Mouse (Mus musculus) granulocyte monocyte progenitor cell, adult 5-6 weeks (primary cell): ENCODE measurements around the gene Zxdb. TPM values are rescaled to one million over a fixed set of nuclear protein-coding genes. Genes with fewer than 3 reads are reported as not detected.
"Not testable (repeated sequence)": the region's sequence is repeated elsewhere in the genome, so short reads cannot be mapped to it uniquely, and the experiment has no call there.

Source experiments
- ATAC-seq: replicated peaks from 2 replicates; pipeline ENCODE4 v1.8.0; 2016; ENCODE audit warnings: mild to moderate bottlenecking, moderate TSS enrichment, inconsistent platforms; ENCODE audit not compliant: poor library complexity, severe bottlenecking
- total RNA-seq, 2 experiments: library from RNA; stranded (forward) in 1 of 2; stranded (reverse) in 1 of 2; fragments of 200-712, 200-1000 nt in 1 of 2; fragments of >200 nt in 1 of 2; fragmentation: Nextera tagmentation in 1 of 2; gene quantifications; 2 replicates each; pipeline ENCODE4 v1.2.3; 2014 to 2017

Gene Zxdb
- total RNA-seq (2014; fragmentation: Nextera tagmentation) (4.6 and 5.0 TPM in 2 replicates), total RNA-seq (2017) (4.8 and 6.8 TPM in 2 replicates)

GRCm38 (mm10) chrX:94724192-94724971, at the start of gene Zxdb:
Zxdb (plus strand) TSS chrX:94724569.
- ATAC-seq = peak; percentile 71

GRCm38 (mm10) chrX:94674977-94675376, 49.4 kb upstream of the Zxdb start:
- no peak; the same call in 1 of the 2 replicates for ATAC-seq

GRCm38 (mm10) chrX:94681581-94681980, 42.8 kb upstream of the Zxdb start:
- ATAC-seq = 0 out of 2 replicates have a peak, but pooled peaks have one; percentile 35

GRCm38 (mm10) chrX:94689593-94689992, 34.8 kb upstream of the Zxdb start:
- ATAC-seq = peak; percentile 97

- not testable (repeated sequence) for ATAC-seq
Observed at GRCm38 (mm10) chrX:94706676-94707075, 17.7 kb upstream of the Zxdb start.

- ATAC-seq = not testable (repeated sequence)
Observed at GRCm38 (mm10) chrX:94709752-94710151, 14.6 kb upstream of the Zxdb start.

GRCm38 (mm10) chrX:94724972-94725569, 702 bp downstream of the Zxdb start:
- ATAC-seq = peak; percentile 59

- ATAC-seq = peak; percentile 31
Observed at GRCm38 (mm10) chrX:94725627-94726083, 1.3 kb downstream of the Zxdb start.

- ATAC-seq = peak; percentile 92
Observed at GRCm38 (mm10) chrX:94731596-94731995, 7.2 kb downstream of the Zxdb start.

- ATAC-seq = no peak; the same call in 1 of the 2 replicates
Observed at GRCm38 (mm10) chrX:94753733-94754132, 29.4 kb downstream of the Zxdb start.

GRCm38 (mm10) chrX:94759959-94760358, 35.6 kb downstream of the Zxdb start:
- no peak for ATAC-seq

GRCm38 (mm10) chrX:94773876-94774275, 49.5 kb downstream of the Zxdb start:
- no peak for ATAC-seq

Other genes with a start within 250 kb of the Zxdb start
- 4.0 and 8.1 TPM in 2 replicates for gene Maged1, start 182.4 kb upstream of the Zxdb start, total RNA-seq (2014; fragmentation: Nextera tagmentation)
- 5.4 TPM in 2 replicates for gene Maged1, start 182.4 kb upstream of the Zxdb start, total RNA-seq (2017)
- 16.6 and 18.9 TPM in 2 replicates for gene Gspt2, start 88.5 kb upstream of the Zxdb start, total RNA-seq (2014; fragmentation: Nextera tagmentation)
- gene Gspt2, start 88.5 kb upstream of the Zxdb start, total RNA-seq (2017) = 11.3 and 12.8 TPM in 2 replicates